Mouse (Mus musculus) heart, postnatal 4 days (tissue): ENCODE results near the gene Mpig6b. TPM values are rescaled to one million over a fixed set of nuclear protein-coding genes. Genes with fewer than 3 reads are reported as not detected.

ENCODE experiments used
- DNase-seq: peaks from one replicate; pipeline ENCODE4 v3.0.0; 2021
- total RNA-seq, 2 experiments: library from RNA; stranded (reverse); gene quantifications; 2 replicates each; pipeline ENCODE4 v1.2.3; 2021

Gene Mpig6b
- total RNA-seq: under 1 TPM in 1 of 2 experiments, not detected in 1; 0.47 TPM

DNA sequence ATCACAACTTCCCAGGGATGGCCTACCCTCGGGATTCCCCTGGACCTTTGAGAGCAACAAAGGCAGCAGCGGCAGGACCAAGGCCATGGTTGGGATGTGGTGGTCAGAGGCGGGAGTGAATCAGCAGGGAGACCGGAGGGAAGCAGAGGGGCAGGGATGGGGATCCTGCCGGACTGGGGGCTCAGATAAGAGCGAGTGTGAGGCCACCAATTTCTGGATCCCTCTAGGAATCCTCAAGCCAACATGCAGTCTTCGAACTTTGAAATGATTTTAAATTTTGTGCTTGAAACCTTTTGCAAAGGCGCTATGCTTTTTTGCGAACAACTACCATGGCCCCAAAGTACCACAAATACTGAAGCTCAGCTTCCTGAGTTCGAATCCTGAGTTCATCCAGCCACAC is at the start of gene Mpig6b:
Gene Mpig6b (minus strand): TSS at position 101 of the 400 bp plus-strand sequence.
- no peak for DNase-seq

DNA sequence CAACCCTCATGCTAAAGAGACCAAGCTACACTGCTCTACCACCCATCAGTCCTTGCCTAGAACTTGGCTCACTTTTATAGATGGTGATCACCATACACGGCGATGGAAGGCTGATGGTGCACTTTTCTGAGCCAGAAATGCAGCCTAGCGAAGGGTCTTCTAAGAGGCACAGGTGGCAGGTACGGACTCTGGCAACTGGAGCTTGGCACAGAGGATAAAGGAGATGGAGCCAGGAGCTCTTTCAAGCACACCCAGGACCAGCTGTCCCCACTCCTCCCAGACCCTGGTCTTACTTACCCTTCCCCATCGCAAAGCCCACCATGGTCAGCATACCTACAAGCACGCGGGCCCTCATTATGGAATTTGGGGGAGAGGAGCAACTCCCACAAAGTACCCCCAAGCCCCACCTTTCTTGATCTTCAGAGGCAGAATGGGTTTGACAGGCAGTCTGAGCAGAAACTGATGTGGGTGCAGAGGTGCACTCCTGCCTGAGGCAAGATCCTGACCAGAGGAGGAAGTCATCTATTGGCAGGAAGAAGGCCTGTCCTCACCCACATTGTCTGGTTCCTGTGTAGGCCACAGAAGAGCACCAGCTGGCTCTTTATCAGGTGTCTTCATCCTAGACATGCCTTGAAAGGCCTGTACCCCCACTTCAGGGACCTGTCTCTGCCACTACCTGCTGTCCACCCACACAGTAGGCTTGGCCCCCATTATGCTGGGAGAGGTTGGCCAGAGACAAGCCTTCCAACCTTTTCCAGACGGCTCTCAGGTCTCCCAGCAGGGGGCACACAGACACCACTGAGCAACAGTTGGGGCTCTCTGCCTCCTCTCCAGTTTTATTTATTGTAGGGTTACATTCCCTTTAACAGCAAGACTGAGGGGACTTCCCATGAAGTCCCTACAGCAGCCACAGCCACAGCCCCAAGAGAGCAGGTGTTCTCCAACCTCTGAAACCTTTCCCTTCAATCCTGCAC is 49.3 kb upstream of the Mpig6b start, which contains the start of gene Ly6g5b:
Gene Ly6g5b (minus strand): TSS at position 383 of the 974 bp plus-strand sequence.
- peak; percentile 43 for DNase-seq

DNA sequence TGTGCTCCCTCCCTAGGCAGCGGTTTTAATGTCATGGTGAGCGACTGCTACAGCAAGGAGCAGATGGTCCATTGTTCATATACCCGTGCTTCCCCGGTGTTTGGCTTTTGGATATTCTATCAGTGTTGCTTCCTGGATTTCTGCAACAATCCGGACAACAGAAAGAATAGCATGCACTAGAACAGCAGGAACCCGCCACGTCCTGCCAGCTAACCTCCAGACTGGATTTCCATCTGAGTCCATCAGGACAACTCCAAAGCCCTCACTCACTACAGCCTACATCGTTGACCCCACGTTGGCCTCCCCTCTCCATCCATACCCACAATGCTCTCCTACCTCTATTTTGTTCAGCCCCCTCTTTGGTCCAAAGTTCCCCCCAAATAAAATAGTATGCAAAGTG is 45.8 kb upstream of the Mpig6b start:
- no peak for DNase-seq

DNA sequence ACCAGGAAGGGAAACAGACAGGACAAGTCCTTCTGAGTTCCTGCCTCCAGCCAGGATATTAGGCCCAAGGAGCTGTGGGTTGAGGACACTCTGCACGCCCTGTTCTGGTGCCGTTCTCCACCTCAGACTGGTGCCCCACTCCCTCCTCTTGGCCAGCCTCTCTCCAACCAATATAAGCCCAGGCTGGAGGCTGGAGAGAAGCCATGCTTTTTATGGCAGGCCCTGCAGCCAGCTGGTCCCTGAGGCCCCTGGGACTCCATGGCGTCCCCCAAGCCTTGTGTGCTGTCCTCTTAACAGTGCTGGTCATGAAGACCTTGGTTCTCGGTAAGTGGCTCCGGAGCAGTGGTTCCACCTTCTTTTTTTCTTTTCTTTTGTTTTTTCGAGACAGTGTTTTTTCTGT is 42.1 kb upstream of the Mpig6b start, which contains the start of gene Ly6g5c:
Gene Ly6g5c (plus strand): TSS at position 183 of the 400 bp plus-strand sequence.
- no peak for DNase-seq

DNA sequence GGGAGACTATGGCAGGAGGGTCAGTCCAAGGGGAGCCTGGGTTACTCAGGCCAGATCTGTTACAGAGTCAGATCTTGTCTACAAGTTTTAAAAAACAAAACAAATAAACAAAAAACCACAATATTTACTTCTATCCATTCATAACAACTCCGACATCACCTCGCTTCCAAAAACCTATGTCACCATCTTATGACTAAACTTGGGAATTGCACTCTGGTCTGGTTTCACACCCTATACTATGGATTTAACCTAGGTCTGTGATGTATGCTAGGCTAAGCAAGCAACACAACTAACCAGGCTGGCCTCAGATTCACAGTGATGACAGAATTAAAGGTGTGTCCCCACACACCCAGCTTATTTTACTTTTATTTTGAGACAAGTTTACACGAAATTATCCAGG is 40.5 kb upstream of the Mpig6b start:
- no peak for DNase-seq

DNA sequence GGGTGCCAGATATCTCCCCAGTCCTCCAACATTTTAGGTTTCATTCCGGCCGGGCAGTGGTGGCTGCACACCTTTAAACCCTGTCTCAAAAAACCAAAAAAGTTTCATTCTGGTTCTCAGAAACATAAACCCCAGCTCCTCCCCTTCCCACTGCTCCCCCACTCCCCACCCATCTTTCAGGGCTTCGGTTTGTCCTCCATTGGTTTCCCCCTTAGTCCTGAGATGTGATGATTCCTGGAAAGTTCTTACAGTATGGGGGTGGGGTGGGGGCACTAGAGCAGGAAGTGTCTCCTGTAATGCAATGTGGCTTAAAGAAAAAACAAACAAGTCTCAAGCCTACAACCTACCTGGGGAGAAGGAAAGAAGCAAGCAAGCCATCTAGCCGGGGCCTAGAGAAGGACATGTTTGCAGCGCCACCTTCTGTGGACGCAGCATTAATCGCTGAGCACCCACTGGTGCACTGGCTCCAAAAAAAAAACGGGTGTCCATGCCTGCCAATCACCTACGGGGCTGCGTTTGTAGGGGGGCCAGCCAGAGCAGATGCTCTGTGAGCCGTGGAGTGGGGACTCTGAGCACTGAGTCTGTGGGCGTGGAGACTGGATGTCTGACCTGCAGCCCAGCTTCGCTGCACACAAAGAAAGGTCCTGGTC is 39.9 kb upstream of the Mpig6b start:
- peak; percentile 49 for DNase-seq

DNA sequence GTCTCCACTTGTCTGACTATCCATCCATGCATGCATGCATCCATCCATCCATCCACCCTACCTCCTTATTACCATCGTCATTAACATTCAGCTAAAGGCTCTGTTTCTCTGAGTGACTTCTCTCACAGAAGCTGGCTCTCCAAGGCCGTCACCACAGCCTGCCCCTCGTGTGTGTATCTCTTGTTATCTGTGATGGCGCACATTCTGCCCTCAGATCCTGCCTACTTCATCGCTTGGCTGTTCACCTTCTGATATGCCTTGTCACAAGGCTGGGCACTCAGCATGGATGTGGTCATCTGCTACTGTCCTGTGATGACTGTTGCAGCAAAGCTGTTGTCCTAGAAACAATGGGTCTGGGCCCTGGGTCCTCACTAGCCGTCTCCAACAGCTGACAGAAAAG is 38.8 kb upstream of the Mpig6b start:
- no peak for DNase-seq

DNA sequence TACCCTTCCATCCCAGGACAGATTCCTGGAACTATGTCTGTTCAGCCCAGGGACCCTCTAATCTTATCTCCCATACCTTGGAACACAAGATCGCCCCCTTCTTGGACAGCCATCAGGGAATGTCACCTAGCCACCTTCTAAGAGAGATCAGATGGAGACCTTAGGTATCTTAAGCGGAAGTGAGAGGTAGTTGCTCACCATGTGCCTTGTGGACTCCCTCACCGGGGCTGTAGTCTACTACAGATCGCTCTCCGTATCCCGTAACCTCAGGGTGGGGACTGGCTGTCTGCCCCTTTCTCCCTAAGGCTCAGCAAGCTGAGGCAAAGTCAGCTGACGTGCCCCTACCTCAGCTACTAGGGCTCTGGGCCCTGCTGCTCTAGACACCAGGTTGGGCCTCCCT is 38.1 kb upstream of the Mpig6b start:
- no peak for DNase-seq

DNA sequence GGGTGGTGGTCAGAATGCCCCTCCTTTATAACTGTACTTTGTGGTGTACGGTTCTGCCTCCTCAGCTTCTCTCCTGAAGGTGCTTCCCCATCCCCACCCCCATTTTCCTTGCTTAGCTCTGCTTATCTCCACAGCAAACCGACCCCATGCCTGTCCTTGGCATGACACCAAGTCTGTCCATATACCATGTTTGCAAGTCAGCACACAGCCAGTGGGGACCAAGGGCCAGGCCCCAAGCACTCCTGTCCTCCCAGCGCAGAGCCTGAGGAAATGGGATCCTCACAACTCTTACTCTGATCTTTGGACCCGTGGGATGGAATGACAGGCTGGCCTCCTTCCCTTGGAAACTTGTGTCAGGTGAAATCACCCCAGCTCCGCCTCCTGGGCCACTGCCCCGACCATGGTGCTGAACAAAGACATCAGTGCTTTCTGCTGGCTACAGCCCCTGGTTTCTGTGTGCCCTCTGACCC is 37.3 kb upstream of the Mpig6b start:
- DNase-seq: no peak

DNA sequence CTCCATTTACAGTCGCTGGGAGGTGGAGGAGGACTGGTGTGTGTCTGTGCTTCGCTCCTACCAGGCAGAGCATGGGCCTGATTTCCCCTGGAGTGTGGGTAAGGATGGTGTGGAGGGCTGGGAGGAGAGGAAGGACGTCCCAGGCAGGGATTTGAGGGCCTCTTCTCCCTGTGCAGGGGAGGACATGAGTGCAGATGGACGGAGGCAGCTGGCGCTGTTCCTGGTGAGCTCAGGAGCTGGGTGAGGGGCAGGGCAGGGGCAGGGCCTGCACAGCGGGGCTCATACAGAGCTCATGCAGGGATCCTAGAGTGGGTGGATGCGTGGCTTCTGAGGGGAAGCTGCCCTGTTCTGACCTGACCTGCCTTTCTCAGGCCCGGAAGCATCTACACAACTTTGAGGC is 36.3 kb upstream of the Mpig6b start:
- no peak for DNase-seq

DNA sequence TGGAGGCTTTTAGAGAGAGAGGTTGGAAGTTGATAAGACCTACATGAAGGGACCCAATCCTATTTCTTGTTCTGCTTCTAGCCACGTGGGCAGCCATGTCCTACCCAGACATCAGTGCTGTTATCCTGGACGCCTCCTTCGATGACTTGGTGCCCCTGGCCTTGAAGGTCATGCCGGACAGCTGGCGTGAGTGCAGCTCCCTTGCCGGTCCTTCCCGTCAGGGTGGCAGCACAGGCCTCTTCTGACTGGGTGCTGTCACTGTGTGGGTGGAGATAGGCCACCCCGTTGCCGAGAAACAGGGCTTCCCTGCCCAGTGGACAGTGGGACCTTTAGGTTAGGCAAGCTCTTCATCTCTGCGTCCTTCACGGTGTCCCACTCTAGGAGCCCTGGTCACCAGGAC is 35.2 kb upstream of the Mpig6b start:
- no peak for DNase-seq

DNA sequence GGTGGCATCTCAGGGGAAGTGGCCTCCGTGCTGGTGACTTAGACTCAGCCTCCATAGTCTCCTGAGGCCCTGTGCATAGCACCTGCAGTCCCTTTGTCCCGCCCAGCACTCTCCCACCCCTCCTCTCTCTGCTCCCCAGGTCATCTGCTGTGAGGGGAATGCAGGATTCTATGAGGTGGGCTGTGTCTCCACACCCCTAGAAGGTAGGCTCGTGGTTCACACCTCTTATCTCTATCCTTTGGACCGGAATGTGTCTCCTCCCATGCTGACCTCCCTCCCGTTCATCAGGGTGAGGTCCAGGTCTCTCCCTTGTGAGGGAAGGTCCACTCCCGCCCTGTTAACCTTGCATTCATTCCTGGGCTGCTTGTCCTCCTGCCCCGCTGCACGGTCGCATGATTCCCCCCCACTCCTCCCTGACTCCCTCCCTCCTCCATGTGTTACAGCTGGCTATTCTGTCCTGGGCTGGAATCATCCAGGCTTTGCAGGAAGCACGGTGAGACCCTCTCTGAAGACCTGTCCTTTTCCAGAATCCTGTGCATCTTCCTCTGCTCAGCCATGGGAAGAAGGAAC is 34.3 kb upstream of the Mpig6b start:
- DNase-seq: no peak

DNA sequence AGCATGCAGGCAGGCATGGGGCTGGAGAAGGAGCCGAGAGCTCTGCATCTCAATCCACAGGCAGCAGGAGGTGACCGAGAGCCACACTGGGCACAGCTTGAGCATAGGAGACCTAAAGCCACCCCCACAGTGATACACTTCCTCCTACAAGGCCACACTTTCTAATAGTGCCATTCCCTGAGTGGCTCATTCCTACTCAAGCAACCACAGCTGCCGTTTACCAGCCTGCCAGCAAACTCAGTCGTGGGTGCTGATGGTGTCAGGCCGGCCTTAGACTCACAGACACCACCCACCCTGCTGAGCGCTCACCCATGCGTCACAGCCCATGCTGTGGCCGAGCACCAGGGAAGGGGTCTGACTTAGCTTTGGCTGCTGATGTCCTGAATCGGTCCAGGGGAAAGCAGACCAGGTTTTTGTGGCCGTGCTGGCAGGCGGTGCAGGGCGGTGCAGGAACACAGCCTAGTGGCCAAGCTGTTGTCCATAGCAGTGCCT is 31.2 kb upstream of the Mpig6b start:
- DNase-seq: peak; percentile 58

DNA sequence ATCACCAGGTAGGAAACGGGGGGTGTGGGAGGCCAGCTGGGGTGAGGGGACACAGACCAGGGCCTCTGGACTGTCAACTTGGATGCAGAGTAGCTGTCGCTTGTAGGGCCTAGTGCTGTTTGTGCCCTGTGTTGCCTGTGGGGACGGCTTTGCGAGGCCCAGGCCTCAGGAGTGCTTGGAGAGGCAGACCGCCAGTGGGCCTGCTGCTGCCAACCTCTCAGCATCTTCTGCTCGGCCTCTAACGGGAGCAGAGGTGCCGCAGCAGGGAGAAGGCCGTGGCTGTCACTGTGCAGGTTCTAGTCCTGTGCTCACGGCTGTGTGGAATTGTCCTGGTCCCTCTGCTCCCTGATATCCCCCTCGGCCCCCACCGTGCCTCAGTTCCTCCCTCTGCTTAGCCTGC is 30.6 kb upstream of the Mpig6b start:
- DNase-seq: no peak

DNA sequence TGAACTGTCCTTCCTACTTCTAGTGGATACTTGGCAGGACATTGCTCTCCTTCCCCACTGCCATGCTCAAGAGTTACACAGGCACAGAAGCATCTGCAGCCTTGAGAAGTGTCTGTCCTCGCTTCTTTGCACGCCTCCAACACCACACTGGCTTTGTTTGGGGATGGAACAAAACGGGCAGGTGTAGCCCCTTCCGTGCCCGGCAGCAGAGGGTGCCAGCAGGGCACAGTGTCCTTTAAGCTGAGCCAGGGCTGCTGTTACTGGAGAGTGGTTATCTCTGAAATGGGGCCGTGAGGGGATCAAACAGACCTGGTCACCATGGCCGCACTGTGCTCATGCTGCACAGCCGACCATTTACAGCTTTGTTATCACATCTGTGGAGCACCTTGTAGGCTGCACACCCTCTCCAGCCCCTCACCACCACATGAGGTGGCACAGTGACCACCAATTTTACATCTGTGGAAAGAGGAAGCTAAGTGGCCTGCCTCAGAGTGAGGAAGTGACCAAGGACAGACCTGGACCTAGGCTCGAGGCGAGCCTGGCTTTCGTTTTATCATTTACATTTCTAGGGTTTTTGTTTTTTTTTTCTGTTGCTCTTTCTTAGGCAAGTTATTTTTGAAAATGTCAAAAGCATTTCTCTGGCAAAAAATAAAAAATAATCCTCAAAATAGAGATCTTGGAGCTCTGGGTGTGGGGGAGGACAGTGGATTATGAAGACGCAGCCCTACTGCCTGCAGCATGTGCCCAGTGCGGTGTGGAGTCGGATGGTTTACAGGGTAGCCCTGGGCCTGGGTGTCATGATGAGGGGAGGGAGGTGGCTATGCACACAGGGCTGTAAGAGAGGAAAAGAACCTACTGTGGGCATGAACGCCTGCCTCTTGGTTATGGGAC is 28.7 kb upstream of the Mpig6b start:
- DNase-seq: no peak

DNA sequence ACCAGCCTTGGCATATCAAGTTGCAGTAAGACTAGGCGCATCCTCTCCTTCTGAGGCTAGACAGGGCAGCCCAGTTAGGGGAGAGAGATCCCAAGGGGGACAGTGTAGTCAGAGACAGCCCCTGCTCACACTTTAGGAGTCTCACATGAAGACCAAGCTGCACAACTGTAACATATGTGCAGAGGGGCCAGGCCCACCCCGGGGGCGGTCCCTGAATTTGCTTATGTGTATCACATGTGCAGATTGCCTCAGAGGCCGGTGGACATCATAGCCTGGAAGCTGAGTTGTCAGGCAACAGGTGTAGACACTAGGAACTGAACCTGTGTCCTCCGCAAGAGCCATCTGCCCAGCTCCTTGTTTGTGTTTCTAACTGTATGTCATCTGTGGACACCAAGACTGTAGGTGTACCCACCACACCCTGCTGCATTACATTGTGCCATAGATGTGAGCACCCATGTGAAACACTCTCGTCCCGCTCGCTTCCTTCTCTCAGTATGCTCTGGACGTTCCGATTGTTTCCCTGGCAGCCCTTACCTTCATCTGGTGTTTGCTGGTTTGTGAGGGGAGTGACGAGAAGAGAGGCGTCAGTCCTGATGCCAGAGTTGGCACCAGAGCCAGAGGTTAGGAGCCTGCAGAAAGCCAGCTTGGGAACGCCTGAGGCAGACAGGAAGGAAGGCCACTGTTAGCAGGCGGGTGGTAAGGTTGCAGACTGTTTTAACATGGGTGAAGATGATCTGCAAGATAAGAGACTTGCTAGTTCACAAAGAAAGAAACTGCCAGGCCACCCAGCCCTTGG is 26.6 kb upstream of the Mpig6b start:
- DNase-seq: no peak

DNA sequence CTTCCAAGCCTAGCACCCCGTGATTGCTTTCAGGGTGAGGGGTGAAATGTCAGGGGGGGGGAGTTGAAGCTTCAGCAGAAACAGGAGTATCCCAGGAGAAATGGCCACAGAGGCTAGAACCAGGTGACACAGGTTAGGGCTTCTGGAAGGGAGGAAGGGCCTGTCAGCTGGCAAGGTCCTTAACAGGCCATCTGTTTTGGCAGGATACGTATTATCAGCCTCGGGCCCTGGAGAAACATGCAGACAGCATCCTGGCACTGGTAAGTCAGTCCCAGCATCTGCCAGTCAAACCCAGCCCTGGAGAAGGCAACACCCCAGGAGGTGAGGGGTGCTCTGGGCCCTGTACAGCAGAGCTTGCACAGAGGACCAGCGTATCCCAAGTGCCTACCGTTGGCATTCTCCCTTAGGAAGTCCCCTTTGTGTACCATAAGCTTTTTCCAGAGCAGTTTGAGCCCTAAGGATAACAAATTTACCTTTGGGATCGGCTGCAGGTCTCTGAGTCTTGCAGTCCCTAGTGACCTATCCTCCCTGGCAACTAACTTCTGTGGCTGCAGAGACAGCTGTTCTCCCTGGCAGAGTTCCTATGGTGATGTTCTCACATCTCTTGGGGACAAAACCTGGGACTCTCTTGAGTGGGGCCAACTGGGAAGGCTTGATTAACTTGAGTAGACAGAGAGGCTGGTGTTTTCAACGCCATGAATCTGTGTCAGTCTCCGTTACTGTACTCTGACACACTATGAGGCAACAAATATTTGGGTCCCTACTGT is 24.4 kb upstream of the Mpig6b start:
- DNase-seq: no peak

DNA sequence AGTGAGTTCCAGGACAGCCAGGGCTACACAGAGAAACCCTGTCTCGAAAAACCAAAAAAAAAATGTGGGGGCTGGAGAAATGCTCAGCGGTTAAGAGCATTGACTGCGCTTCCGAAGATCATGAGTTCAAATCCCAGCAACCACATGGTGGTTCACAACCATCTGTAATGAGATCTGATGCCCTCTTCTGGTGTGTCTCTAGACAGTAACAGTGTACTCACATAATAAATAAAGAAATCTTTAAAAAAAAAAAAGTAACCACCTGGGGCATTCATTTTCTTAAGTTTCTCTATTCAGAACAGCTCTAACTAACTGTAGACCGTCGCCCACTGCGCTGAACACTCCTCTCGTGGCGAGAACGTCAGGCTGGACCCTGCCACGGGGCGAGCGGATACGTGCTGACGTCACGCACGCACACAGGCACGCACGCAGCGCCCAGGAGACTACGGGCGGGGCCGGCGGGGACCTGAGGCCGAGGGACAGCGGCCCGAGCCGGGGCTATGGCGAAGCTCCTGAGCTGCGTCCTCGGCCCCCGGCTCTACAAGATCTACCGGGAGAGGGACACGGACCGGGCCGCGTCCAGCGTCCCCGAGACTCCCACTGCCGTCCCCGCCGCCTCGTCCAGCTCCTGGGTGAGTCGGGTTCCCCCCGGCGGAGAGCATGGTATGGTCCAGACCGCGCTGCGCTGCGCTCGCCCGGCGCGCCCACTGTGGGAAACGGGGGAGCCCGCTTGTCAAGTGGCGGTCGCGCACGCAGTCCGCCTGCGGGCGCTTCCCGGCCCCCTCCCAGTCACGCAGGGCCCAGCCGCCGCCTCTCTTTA is 23.1 kb upstream of the Mpig6b start, which contains the start of gene Abhd16a:
Gene Abhd16a (plus strand): TSS at position 439 of the 820 bp plus-strand sequence.
- peak; percentile 95 for DNase-seq

DNA sequence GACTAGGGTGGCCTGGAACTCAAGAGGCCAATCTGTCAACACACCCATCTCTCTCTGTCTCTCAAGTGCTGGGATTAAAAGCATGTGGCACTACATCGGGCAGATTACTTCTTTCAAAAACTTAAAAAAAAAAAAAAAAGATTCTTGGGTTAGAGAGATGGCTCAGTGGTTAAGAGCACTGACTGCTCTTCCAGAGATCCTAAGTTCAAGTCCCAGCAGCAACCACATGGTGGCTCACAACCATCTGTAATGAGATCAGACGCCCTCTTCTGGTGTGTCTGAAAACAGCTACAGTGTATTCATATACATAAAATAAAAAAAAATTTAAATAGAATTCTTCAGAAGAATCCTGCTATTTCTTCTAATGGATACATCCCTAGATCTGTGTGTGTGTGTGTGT is 22.2 kb upstream of the Mpig6b start:
- no peak for DNase-seq
